Mouse (Mus musculus) liver, embryonic 14 days (tissue): ENCODE measurements around the gene Mterf2. TPM values are rescaled to one million over a fixed set of nuclear protein-coding genes. Genes with fewer than 3 reads are reported as not detected.

Experiments used
- polyA plus RNA-seq: library from polyadenylated mRNA; depleted of rRNA; stranded (reverse); fragments of >200 nt; gene quantifications from 2 replicates; pipeline ENCODE4 v1.2.3, GENCODE M21; 2012; rRNA removed

Mterf2 gene
- polyA plus RNA-seq: 4.3 and 5.0 TPM in 2 replicates

GRCm38 (mm10) chr10:85127395-85128287 lies at the start of gene Mterf2:
TSS of gene Mterf2 (minus strand) at chr10:85128027.

GRCm38 (mm10) chr10:85102247-85103084 lies 25.4 kb downstream of the Mterf2 start, which contains the start of the genes Fhl4 and Tmem263:
TSS of gene Fhl4 (minus strand) at chr10:85102495.
TSS of gene Tmem263 (plus strand) at chr10:85102627.

Other genes with a start within 250 kb of the Mterf2 start
- gene Ric8b, start 210.4 kb downstream of the Mterf2 start, polyA plus RNA-seq: 5.0 and 5.1 TPM in 2 replicates
- 0.08 and 0.13 TPM in 2 replicates for gene Fhl4, start 25.5 kb downstream of the Mterf2 start, polyA plus RNA-seq
- 3.7 and 4.5 TPM in 2 replicates for gene Tmem263, start 25.4 kb downstream of the Mterf2 start, polyA plus RNA-seq
- gene Cry1, start 57.0 kb upstream of the Mterf2 start, polyA plus RNA-seq: 2.1 and 2.7 TPM in 2 replicates